Mouse (Mus musculus) layer of hippocampus, postnatal 36 days (tissue): ENCODE data around the gene Zc3h4. TPM values are rescaled to one million over a fixed set of nuclear protein-coding genes. Genes with fewer than 3 reads are reported as not detected.

Experiments
- DNase-seq, 2 experiments: peaks; one replicate each; pipeline ENCODE4 v3.0.0; 2022
- total RNA-seq, 2 experiments: library from RNA; stranded (reverse); gene quantifications; 2 replicates each; pipeline ENCODE4 v1.2.3; 2021

The Zc3h4 gene
- total RNA-seq, 2 experiments from 2014 or later = 54.7 to 60.4 TPM

DNA sequence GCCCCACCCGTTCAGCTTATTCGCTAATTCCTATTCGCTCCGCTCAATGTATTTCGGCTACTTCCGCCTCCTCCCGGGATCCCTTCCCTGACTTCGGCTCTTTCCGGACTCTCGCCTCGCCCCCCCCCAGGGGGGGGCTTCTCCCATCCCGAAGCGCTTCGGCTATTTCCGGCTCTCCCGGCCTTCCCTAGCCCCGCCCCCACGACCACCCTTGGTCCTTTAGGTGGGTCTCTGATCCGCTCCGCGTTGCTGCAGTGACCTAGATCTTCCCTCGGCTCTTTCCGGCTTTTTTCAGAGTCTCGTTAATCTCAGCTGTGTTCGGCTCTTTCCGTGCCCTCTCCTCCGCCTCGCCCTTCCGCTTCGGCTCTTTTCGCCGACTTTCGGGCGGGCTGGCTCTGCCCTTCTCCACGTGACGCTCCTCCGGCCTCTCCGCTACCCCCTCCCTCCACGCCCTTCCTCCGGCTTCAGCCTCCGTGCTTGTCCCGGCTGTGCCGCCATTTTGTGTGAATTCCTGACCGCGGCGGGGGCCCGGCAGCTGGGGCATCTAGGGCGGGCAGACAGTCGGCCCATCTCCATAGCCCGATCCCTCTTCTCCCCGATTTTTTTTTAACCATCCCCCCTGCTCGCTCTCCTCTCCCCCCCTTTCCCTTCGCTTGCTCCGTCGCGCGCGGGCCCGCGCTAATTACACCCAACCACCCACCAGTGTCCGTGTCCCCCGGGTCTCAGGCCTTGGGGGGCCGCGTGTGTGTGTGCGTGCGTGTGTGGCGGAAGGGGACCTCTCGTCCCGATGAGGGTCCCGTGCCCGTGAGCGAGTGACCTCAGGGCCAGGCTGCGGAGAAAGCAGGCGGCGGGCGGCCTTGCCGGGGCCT, 656 bp upstream of the Zc3h4 start:
- peak; percentile 99 for DNase-seq

DNA sequence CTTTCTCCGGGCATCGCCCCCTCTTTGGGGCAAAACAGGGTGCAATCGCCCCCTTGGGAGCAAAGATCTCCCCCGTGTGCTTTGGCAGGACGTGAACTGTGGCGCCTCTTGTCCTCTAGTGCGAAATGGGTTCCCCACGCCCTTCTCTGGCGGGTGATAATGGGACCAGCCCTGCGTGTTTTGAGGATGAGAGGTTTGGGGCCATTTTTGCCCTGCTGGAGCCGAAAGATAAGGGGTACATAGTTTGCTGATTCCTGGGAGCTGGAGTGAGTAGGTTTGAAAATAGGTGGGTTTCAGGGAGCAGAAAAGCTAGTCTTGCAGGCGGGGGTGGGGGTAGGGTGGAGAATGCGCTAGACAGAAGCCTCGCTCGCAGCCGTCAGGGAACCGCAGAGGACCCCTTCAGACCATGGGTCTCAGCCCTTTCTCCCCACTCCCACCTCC, 1.3 kb downstream of the Zc3h4 start:
- DNase-seq = peak; percentile 32 to 44

DNA sequence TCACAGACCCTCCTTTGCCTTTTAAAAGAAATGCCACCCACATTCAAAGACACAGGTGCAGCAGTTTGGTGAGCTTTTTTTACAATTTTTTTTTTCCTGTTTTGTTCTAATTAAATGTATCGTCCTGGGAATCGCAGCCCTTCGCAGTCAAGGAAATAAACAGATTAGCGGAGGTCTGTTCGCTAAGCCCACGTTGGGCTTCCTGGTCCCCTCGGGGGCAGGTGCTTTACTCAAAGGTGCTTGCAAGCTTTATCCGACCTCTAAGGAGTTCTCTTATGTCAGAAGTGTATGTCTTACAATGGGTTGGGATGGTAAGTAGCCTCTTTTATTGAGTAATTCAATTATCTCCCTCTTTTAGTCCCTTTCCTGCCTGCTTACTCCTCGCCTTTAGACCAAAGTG, 1.7 kb downstream of the Zc3h4 start:
- DNase-seq = no peak

DNA sequence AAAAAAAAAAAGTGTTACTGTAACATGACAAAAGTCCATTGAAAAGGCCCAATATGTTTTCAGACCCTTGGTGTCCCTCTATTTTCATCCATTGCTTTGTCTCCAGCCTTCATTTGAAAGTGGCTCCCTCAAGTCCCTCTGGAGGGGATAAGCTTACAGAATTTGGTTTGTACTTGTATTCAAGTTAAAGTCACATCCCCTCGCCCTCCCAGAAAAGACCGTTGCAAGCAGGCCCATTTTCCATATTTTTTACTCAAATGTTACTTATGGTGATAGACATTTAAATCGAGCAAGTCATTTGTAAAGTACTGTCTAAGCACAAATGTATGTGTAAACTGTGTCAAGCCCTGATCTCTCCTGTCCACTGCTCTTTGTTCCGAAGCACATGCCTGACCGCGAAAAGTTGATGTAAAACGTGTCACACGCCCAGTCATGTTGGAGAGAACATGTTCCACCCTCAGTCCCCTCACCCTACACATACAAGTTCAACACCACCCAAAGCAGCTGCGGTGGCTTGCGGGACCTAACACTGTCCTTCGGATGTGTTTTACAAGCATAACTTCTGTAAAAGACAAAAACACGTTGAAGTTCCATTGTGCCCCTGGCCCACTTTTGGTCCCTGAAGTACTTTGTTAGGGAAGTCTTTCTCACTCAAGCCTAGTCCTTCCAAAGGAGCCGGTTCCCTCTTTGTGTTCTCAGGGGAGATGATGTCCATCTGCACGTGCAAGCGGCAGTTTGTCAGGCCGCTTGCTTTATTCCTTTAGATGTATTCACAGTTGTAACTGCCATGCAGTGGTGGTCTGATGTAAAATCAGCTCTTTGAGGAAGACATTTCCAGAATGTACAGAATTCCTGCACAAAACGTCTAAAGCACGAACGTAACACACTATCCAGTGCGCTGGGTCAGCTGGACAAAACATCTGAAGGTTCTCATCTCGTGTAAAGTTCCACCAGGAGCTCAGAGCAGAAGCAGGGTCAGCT, 2.5 kb downstream of the Zc3h4 start:
- DNase-seq = peak in 1 of 2 experiments; percentile 18

DNA sequence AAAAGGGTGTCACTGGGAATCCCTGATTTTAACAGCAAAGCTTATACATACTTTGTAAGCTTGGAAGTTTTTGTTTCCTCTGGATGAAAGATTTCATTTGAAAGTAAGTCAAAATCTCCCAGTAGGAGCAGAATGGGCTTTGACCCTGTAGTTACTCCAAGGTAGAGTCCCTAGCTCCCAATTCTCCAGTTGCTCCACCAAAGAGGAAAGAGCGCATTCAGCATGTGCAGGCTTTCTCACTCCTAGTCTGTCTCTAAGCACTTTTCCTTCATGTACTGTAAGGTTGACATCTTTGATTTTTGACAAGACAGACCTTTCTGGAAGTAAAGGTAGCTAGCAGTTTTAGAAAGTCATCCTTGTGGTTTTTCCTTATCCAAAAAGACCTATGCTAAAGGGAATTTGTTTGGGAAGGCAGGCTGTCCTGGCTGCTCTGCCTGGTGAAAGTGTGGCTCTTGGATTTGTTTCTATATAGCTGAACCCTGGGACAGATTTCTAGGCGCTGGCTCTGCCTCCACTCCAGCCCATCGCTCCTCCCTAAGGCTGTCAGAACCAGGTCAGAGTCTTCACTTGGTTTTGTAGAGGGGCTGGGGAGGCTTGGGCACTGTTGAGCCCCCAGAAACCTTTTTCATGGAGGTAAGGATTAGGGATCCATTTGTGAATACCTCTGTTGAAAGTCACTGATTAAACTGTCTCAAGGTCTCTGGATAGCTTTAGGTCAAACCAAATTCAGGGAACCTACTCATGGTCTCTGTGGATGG, 3.8 kb downstream of the Zc3h4 start:
- DNase-seq = no peak

DNA sequence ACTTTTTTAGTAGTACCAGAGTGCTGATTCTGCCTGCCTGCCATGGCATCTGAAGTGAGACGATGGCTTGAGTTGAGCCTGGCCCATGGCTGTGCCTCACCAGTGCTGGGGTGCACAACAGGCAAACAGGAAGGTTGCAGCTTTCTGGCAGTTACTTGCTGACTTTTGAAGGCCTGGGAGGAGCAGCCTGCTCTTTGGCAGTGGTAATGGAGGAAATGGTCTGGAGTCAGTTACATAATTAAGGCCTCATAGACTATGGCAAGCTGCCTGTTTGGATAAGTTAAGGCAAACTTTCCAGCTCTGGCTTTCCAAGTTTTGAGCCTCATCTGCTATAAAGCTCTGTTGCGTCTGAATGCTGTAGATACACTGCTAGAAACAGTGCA, 4.4 kb downstream of the Zc3h4 start:
- DNase-seq = no peak

DNA sequence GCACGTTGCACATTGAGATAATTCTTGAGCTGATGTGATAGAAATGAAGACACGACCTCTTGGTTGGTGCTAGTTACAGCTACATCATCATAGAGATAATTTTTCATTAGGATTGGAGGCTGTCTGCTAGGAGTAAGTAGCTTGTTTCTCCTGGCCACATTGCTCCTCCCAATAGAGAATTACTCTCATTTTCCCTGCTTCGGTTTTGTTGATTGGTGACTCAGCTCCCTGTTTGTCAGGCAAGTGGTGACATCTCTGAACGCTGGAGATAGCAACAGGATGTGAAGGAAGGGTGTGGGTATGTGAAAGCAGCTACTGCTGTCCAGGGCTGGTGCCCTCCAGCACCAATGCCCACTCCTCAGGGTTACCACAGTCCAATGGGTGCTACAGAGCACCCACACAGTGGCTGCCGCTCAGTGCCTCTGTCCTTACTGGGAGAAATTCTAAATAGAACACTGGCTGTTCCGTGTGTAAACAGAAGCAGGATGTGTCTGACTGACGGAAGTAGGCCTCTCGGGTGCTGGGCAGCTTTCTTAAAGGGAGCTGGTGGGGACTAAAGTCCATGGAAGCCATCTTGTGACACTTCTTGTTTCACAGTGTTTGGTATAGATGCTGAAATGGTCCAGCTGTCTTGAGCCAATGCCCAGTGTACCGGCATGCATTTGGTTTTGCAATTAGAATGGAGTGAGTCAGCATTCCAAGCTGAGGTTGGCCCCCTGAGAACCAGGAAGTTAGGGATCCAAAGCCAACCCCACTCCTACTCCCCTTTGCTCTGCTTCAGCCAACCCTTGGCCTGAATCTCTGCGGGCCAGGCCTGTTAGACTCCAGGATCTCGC, 5.0 kb downstream of the Zc3h4 start:
- DNase-seq = peak in 1 of 2 experiments; percentile 41

DNA sequence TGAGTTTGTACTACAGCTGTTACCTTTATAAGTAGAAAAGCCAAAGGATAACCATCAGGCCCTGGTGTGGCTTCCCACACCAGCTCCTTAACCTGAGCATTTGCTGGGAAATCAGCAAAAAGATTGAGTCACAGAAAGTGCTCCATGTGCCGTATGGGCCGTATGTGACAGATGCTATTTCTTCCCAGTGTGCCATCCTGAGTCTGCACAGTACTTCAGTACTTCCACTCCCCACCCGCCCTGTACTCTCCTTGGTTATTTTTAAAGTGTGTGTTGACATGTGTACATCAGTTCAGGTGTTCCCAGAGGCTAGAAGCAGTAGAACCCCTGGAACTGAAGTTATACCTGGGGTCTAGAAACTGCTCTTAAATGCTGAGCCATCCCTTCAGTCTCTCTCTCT, 6.3 kb downstream of the Zc3h4 start:
- peak in 1 of 2 experiments; percentile 13 for DNase-seq

DNA sequence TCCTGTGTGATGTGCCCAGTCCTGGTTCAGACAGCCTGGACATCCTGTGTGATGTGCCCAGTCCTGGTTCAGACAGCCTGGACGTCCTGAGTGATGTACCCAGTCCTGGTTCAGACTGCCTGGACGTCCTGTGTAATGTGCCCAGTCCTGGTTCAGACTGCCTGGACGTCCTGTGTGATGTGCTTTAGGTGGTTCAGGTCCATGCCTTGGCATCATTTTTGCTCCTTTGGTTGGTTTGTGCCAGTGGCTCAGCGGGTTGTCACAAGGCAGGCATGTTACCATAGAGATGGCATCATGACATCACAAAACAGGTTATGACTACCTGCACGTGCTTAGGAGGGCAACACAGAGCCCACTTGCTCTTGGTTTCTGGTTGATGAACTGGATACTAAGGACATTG, 10.4 kb downstream of the Zc3h4 start:
- DNase-seq = no peak

DNA sequence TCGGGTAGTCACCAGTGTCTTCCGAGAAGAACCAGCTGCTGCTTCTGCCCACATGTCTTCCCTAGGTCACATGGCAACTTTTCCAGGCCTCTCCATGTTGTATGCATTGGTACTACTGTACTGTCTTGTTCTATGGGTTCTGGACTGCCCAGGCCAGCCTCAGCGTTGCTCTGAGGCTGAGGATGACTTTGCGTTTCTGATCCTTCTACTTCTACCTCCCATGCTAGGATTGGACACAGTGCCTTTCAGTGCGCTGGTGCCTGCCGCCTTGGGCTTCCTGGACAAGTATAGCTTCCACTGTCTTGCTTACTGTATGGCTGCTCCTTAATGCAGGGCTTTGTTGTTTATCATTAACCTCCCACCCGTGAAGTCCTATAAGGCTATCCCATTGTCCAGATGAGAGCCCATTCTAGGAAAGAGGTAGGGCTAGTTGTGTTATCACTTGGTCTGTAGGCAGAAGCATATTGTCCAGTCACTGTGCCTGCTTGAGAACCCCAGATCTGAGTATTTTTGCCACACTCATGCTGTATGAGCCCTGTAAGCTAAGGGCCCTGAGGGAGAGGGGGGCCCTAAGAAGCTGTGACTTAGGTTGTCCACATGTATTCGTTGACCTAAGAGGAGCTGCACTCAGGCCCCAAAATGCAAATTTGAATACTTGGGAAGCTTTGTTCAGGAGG, 11.6 kb downstream of the Zc3h4 start:
- DNase-seq = no peak

DNA sequence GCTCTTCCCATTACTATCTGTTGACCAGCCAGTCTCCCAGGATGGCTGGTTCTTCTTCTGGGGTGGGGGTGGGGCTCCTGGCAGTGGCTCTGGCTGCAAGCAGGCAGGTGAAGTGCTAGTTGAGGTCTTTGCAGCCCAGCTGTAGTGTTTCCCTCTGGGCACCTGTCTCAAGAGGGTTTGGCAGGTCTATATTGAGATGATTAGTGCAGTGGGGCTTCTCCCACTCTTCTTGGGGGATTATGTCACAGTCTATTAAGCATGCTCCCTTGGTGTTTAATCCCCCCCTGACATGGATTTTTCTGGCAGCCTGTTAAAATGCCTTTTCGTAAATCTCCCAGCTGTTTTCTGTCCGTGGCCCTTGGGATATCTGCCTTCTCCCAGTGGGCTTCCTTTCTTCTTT, 12.2 kb downstream of the Zc3h4 start:
- DNase-seq = no peak

DNA sequence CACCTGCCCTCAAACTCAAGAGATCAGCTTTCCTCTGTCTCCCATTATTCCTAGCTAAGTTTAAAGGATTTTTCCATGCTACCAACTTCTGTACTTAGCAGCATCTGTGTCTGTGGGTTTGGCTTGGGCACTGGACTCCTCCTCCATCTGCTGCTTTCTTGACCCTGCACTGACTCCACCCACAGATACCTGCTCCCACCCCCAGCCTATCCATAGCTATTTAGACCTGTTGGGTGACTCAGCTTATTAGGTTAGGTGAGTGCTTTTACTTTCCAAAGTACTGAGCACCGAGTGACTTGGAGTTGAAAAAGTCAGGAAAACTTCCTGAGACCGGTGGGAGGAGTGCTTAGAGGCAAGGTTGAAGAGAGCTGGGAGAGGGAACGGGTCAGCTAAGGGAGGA, 14.7 kb downstream of the Zc3h4 start:
- no peak for DNase-seq

DNA sequence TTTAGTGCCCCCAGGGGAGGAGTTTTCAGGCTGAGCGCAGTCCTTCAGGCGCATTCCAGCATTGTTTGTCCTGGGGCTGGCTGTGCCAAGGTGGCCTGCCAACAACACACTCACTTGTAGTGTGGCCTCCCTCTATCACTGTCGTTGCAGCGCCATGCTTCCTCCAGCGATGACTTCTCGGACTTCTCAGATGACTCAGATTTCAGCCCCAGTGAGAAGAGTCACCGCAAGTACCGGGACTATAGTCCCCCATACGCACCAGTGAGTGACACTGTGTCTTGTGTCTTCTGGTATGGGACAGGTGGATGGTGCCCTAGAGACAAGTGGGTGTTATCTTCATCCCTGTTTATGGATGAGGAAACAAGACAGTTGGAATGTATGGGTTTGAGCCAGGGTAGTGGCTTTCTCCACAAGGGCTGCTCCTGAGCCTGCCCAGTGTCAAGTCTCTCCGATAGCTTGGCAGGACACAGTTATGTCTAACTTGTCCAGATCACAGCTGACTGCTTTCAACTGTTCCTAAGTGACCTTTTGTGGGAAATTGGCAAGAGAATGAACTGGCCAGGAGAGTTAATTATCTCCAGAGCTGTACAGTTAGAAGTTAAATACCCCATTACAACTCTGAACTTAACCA, 16.5 kb downstream of the Zc3h4 start:
- no peak for DNase-seq

DNA sequence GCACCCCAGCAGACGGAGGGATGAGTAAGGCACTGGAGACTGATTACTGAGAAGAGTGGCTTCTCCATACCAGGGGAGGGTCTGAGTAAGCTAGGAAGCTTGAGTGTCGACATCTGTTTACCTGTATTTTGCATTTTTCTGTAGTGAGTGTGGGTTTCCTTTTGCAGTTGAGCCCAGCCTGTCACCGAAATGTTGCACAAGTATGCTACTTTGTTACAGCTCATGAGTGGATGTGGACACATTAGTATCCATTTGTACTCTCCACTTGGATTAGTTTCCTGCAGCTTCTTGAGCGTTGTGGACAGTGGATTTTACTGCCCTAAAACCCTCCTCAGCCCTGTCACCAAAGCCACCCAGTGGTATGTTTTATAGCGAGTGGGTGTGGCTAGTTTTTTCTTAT, 18.0 kb downstream of the Zc3h4 start:
- DNase-seq = no peak

DNA sequence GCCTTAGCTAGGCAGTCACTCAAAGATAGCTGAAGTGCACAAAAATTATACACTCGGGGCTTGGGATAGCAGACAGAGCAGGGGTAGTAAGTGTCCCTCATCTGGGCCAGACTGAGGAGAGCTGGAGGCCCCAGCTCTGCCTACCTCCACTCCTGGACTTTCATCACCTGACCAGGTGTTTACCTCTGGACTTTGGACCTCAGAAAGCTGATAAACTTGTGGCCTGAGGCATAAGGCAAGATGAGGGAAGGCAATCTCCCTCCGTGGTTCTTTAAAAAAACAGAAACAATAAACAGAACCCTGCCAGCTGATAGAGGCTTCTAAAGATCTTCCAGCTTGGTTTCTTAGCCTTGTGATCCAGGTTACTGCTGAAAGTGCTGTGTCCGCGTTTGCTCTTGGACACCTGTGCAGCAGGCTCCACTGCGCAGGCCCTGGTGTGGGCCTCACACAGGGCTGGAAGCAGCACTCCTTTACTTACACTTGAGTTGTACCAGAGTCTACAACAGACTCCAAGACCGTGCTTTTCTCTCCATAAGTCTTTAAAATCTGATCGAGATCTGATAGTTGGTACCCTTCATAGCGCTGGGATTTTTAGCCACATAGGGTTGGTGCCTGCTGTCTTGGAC, 19.9 kb downstream of the Zc3h4 start:
- DNase-seq = no peak

DNA sequence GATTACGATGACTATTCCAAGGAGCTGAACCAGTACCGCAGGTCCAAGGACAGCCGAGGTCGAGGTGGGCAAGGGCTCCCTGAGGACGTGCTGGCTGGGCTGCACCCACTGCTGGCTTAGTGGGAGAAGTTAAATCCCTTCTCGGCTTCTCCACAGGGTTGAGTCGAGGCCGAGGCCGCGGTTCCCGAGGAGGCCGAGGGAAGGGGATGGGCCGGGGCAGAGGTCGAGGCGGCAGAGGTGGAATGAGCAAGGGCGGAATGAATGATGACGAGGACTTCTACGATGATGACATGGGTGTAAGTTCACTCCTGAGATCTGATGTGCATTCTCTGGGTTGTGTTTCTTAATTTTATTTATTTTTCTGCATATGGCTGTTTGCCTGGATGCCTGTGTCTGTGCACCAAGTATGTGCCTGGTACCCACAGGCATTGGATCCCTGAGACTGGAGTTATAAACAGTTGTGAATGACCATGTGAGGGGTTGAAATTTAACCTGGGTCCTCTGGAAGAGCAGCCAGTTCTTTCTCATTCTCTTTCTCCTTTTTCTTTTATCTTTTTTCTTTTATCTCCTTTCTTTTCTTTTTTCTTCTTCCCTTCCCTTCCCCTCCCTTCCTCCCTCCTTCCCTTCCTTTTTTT, 21.6 kb downstream of the Zc3h4 start:
- DNase-seq = no peak

DNA sequence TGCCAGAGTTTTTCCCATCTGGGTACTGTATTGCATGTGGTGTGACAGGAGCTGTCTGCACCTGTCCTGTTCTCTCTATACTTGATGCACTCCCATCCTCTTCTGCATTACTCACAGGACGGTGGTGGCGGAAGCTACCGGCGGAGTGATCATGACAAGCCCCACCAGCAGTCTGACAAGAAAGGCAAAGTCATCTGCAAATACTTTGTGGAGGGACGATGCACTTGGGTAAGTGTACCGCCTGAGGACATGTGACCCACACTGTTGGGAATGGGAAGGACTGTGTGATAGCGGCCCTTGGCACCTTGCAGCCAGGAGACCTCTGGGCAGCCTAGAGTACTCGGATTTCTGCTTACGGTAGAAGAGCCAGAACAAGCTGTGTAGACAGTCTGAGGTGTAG, 23.0 kb downstream of the Zc3h4 start:
- DNase-seq = no peak

DNA sequence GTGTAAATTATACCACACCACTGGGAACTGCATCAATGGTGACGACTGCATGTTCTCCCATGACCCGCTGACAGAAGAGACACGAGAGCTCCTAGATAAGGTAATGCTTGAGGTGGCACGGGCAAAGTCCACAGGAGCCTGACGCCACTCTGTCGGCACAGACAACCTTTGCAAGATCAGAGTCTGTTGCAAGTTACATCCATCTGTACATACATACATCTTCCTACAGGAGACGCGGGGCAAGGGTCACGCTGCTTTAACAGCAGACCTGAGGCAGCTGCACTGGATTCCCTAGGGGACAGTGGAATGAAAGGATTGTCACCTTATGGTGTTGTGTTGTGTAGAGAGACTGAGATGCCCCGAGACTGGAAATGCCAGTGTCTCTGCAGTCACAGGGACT, 25.0 kb downstream of the Zc3h4 start:
- no peak for DNase-seq

DNA sequence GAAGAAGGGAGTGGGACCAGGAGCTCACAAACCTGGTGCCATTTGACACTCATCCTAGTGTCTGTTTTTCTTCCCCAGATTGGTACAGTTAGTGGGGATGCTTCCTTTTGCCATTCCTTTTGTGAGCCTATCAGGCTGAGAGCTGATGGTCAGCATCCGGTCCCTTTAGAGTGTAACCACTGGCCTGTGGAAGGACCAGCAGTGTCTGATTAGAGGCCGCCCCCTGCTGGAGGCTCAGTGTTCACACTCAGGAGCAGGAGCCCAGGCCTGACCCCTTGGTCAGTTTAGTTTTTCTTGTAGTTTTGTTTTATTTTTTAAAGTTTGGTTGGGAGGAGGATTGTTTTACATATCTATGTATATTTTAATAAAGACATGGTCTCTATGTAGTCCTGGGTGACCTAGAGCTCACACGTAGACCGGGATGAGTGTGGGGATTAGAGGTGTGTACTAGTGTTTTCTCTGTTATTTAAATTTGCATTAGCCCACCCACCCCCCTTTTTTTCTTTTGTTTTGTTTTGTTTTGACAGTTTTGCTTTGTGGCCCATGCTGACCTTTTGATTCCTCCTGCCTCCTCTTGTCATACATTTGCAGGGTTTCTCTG, 25.5 kb downstream of the Zc3h4 start:
- DNase-seq = peak; percentile 50 to 56
